Mouse (Mus musculus) midbrain, postnatal 0 days (tissue): ENCODE measurements at regions not wholly inside any gene's neighbourhood (a gene's known extent, or its start where the extent isn't known, plus 50 kb on each side); places are given as distances from the start of the nearest gene placed in this dataset.

ENCODE experiments used
- ATAC-seq: fragments of 200-750 bp; cut with Nextera tagmentation; 2 replicates; pipeline ENCODE4 v1.8.0; 2017; ENCODE audit warnings: moderate number of reproducible peaks, mild to moderate bottlenecking, moderate TSS enrichment, moderate library complexity; ENCODE audit not compliant: low FRiP score
- DNase-seq: peaks from one replicate; pipeline ENCODE4 v3.0.0-alpha.2; 2015; ENCODE audit warnings: low spot score
- H3K27ac ChIP-seq: fragments of 300-500 bp; sonication (generic); 2 replicates; pipeline ENCODE4 v1.5.1; 2014; ENCODE audit warnings: low read depth, mild to moderate bottlenecking, low read length, mixed read lengths
- H3K27me3 ChIP-seq: fragments of 300-500 bp; sonication (generic); 2 replicates; pipeline ENCODE4 v1.6.1; 2014; ENCODE audit warnings: low read length, control low read depth, mixed read lengths; ENCODE audit not compliant: insufficient read depth
- H3K36me3 ChIP-seq: fragments of 300-500 bp; sonication (generic); 2 replicates; pipeline ENCODE4 v1.6.1; 2014; ENCODE audit warnings: low read length, control low read depth, mixed read lengths; ENCODE audit not compliant: insufficient read depth
- H3K4me1 ChIP-seq: fragments of 300-500 bp; sonication (generic); 2 replicates; pipeline ENCODE4 v1.6.1; 2014; ENCODE audit warnings: mild to moderate bottlenecking, control low read depth, antibody characterized with exemption, low read length, mixed read lengths; ENCODE audit not compliant: insufficient read depth
- H3K4me2 ChIP-seq: fragments of 300-500 bp; sonication (generic); 2 replicates; pipeline ENCODE4 v1.6.1; 2014; ENCODE audit warnings: low read depth, mild to moderate bottlenecking, low read length, mixed read lengths; ENCODE audit not compliant: poor library complexity, severe bottlenecking
- H3K4me3 ChIP-seq: fragments of 300-500 bp; sonication (generic); 2 replicates; pipeline ENCODE4 v1.5.1; 2014; ENCODE audit warnings: low read depth, mild to moderate bottlenecking, low read length, moderate library complexity
- H3K9ac ChIP-seq: fragments of 300-500 bp; sonication (generic); replicated peaks from 2 replicates; pipeline ENCODE4 v1.6.1; 2014; ENCODE audit warnings: mild to moderate bottlenecking, low read length, moderate library complexity, mixed read lengths; ENCODE audit not compliant: poor library complexity, severe bottlenecking
- H3K9me3 ChIP-seq: fragments of 300-500 bp; sonication (generic); 2 replicates; pipeline ENCODE4 v1.6.1; 2016; ENCODE audit warnings: low read length, control low read depth
- CTCF ChIP-seq: IDR thresholded peaks from 2 replicates; pipeline ENCODE4 v1.5.1; 2016; ENCODE audit warnings: antibody characterized with exemption, mild to moderate bottlenecking
- WGBS: fragments of 180-500 bp; shearing (Covaris S2); extraction: QIAGEN DNeasy Blood & Tissue Kit; methylation state at CpG from one replicate; pipeline ENCODE4 v1.1.7; 2014; 5-methylcytosine and 5-hydroxymethylcytosine counted together

- no peaks in the 10 kb centered on the region for H3K27me3 ChIP-seq
- H3K27ac ChIP-seq, result no peak overlapping the region
- H3K9me3 ChIP-seq, result no peaks in the 10 kb centered on the region
- H3K36me3 ChIP-seq, result no peaks in the 10 kb centered on the region
- ATAC-seq (peak; percentile 58; the same call in 1 of the 2 replicates), DNase-seq (peak; percentile 46)
- no peak overlapping the region for H3K9ac ChIP-seq
- TF ChIP-seq CTCF, result no peak
- no peaks in the 10 kb centered on the region for H3K4me1 ChIP-seq
- 30% methylated on average over 8 of the region's 8 CpGs for WGBS
- no peak overlapping the region for H3K4me2 ChIP-seq
- no peak overlapping the region for H3K4me3 ChIP-seq
These were observed 252.2 kb upstream of the Tbl1xr1 start for GRCm38 (mm10) chr3:21824101-21824880.

DNA sequence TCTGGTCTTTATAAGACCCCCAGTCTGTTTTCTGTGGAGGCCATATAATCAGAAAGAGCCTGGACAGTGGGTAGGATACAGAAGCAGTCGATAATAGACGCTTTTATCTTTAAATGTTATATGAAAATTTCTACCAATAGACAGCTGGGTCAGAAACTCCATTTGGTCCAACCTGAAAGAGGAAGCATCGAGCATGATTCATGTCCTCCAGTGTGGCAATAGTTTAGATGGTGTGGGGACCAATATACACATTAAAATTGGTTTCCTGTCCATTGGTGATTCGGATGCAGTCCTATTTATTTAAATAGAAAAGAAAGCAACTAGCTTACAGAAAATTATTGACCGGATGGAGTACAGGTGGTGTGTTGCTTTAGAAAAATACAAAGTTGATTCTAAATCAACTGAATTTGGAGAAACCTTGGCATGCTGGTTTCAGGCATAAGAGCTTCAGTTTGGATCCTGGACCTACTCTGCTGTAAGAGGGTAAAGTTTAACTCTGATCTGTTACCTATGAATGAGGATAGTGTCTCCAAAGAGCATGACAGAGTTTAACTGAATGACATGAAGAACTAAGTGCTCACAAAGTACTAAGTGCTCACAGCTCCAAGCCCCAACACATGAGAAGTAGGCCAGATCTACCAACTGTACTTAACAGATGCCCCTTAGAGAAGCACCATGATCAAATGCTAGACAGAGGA, 251.4 kb upstream of the Tbl1xr1 start:
- Histone ChIP-seq H3K36me3 (no peaks in the 10 kb centered on the region), H3K27me3 (no peaks in the 10 kb centered on the region), H3K4me1 (no peaks in the 10 kb centered on the region), H3K9me3 (no peaks in the 10 kb centered on the region), H3K4me3 (no peak overlapping the region), H3K4me2 (no peak overlapping the region), H3K9ac (no peak overlapping the region), H3K27ac (no peak overlapping the region)
- DNase-seq, result no peak
- WGBS, result 90% methylated on average over 5 of the region's 5 CpGs
- TF ChIP-seq CTCF, result no peak
- ATAC-seq, result no peak

GRCm38 (mm10) chr3:21827656-21828055, 248.8 kb upstream of the Tbl1xr1 start:
- H3K4me2 ChIP-seq, result no peak overlapping the region
- H3K36me3 ChIP-seq, result no peaks in the 10 kb centered on the region
- no peak for TF ChIP-seq CTCF
- H3K9me3 ChIP-seq, result no peaks in the 10 kb centered on the region
- H3K4me1 ChIP-seq, result no peaks in the 10 kb centered on the region
- H3K9ac ChIP-seq, result no peak overlapping the region
- DNase-seq, result no peak
- ATAC-seq, result no peak
- no peak overlapping the region for H3K4me3 ChIP-seq
- H3K27me3 ChIP-seq, result no peaks in the 10 kb centered on the region
- H3K27ac ChIP-seq, result no peak overlapping the region

- no peak for TF ChIP-seq CTCF
- DNase-seq (no peak), ATAC-seq (no peak)
- Histone ChIP-seq H3K4me1 (no peaks in the 10 kb centered on the region), H3K27me3 (no peaks in the 10 kb centered on the region), H3K4me3 (no peak overlapping the region), H3K27ac (no peak overlapping the region), H3K36me3 (no peaks in the 10 kb centered on the region), H3K9ac (no peak overlapping the region), H3K4me2 (no peak overlapping the region), H3K9me3 (no peaks in the 10 kb centered on the region)
- 97% methylated on average over 12 of the region's 12 CpGs for WGBS
These were observed 243.3 kb upstream of the Tbl1xr1 start for GRCm38 (mm10) chr3:21833111-21833510.

DNA sequence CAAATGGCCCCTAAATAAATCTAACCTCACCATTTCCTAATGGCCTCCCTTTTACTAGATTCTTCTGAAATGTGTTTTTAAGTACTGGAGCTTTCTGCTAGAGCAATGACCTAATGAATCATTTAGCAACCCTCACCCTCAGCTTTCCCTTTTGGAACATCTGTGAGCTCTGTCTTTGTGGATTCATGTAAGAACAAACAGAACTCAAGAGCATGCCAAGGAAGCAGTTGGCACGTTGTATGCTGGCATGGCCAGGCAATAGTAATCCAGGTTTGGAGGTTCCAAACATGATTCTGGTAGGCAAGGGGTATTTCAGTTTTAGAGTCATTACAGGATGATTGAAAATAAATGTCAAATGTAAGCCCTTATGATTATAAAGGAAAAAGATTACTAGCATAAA, 240.9 kb upstream of the Tbl1xr1 start:
- DNase-seq (peak; percentile 24), ATAC-seq (no peak)
- no peaks in the 10 kb centered on the region for H3K36me3 ChIP-seq
- no peak overlapping the region for H3K9ac ChIP-seq
- H3K4me2 ChIP-seq, result no peak overlapping the region
- no peak overlapping the region for H3K27ac ChIP-seq
- no peaks in the 10 kb centered on the region for H3K27me3 ChIP-seq
- no peaks in the 10 kb centered on the region for H3K4me1 ChIP-seq
- no peak for TF ChIP-seq CTCF
- H3K4me3 ChIP-seq, result no peak overlapping the region
- H3K9me3 ChIP-seq, result no peaks in the 10 kb centered on the region
- 75% methylated on average over 1 of the region's 1 CpGs for WGBS

DNA sequence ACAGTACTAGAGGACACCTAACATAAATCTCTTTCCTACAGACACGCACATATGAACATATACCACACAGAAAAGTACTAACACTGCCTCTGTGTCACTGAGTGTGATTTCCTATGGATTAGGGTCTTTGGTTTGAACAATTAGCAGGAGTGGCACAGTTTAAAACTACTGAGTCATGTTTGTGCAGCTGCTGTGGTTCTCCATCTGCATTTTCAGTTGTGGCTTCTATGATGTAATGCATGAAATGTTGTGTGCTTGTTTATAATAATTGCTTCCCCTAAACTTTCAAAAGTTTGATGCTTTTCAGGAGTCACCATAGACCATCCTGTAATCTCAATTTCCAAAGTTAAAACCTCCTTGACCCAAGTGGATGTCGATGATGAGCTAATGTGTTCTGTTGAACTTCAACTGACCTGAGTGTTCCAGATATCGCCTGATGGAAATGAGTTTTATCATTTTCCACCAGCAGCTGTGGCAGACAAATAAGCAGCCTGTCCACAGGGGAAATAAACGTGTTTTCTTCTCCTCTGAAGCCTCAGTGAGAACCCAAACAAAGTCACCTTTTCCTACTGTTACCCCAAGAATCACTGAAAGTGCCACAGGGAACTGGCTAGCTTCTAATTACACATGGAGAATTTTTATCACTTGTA, 239.0 kb upstream of the Tbl1xr1 start:
- Histone ChIP-seq H3K9me3 (no peaks in the 10 kb centered on the region), H3K27me3 (no peaks in the 10 kb centered on the region), H3K4me1 (no peaks in the 10 kb centered on the region), H3K36me3 (no peaks in the 10 kb centered on the region), H3K4me3 (no peak overlapping the region), H3K9ac (no peak overlapping the region), H3K4me2 (no peak overlapping the region), H3K27ac (no peak overlapping the region)
- no peak for TF ChIP-seq CTCF
- WGBS, result 77% methylated on average over 4 of the region's 4 CpGs
- no peak for ATAC-seq
- no peak for DNase-seq
